Mouse (Mus musculus): ENCODE data around the gene Erlec1. TPM values are rescaled to one million over a fixed set of nuclear protein-coding genes. Genes with fewer than 3 reads are reported as not detected.

Gene Erlec1
- polyA plus RNA-seq (2012; rRNA removed) = 12.9 and 25.3 TPM in 2 replicates

GRCm38 (mm10) chr11:30954279-30954725 lies at the start of gene Erlec1:
TSS of gene Erlec1 (minus strand) at chr11:30954335.

GRCm38 (mm10) chr11:30985877-30986624 lies 31.9 kb upstream of the Erlec1 start, which contains the start of gene Chac2:
TSS of gene Chac2 (minus strand) at chr11:30986350.

DNA sequence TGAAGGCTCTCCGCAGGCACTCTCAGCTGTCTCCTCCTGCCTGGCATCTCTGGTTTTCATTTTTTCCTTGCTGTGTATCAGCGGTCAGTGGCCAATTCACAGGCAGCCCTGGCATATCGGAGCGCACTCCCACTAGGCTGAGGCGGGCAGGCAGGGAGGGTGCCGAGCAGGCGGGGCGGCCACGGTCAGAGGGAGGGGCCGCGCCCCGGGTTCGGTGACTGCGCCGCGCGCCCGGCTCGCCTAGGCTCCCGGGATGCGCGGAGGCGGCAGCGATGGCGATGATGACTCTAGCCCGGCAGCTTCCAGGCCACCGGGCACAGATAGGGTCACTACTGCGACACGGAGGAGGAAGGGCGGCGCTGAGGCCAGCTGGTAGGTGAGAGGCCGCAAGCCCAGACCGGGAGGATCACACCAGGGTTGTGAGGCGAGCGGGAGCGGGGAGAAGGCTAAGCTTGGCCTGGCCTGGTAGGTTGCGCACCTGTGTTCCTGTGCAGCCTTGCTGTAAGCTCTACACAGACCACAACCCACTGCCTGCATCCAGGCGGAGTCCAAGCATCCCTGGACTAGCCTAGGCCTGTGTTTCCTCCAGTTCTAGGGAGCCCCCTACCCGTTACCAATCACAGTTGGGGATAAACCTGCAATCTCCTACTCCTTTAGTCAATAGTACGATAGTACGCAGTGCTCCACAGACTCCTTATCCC lies 68.8 kb downstream of the Erlec1 start, which contains the start of the genes Gpr75 and Asb3:
Gene Gpr75, plus strand, starts transcription at position 188 of the 701 bp plus-strand sequence.
Gene Asb3, plus strand, starts transcription at position 246 of the 701 bp plus-strand sequence.

Other genes with a start within 250 kb of the Erlec1 start
- 7.3 and 7.6 TPM in 2 replicates for gene Psme4, start 182.6 kb downstream of the Erlec1 start, polyA plus RNA-seq (2012; rRNA removed)
- gene Gpr75, start 69.0 kb downstream of the Erlec1 start, polyA plus RNA-seq (2012; rRNA removed) = 0.29 and 0.52 TPM in 2 replicates
- gene Asb3, start 68.9 kb downstream of the Erlec1 start, polyA plus RNA-seq (2012; rRNA removed) = 1.4 and 1.6 TPM in 2 replicates
- 2.9 and 3.1 TPM in 2 replicates for gene Chac2, start 32.0 kb upstream of the Erlec1 start, polyA plus RNA-seq (2012; rRNA removed)
- not detected in 2 replicates for gene Gm17332, start 228.1 kb upstream of the Erlec1 start, polyA plus RNA-seq (2012; rRNA removed)